Mouse (Mus musculus) lung, postnatal 0 days (tissue): ENCODE results near the gene Nckap5.

Experiments
- CTCF ChIP-seq: IDR thresholded peaks from 2 replicates; pipeline ENCODE4 v1.5.1; 2016; ENCODE audit warnings: antibody characterized with exemption, mild to moderate bottlenecking
- EP300 ChIP-seq: IDR thresholded peaks from 2 replicates; pipeline ENCODE4 v1.6.1; 2016; ENCODE audit warnings: antibody characterized with exemption, mild to moderate bottlenecking, control low read depth

- TF ChIP-seq CTCF (no peak), EP300 (no peak)
Observed at GRCm38 (mm10) chr1:126764201-126764600, 66.4 kb downstream of the Nckap5 start.
